Mouse (Mus musculus): ENCODE data around the gene Nfic. TPM values are rescaled to one million over a fixed set of nuclear protein-coding genes. Genes with fewer than 3 reads are reported as not detected.

Nfic gene
- total RNA-seq, 2 experiments from 2014 or later = 4.0 to 36.8 TPM

- no peak for ATAC-seq (replicated peaks; ENCODE audit: poor library complexity)
These were observed 23.8 kb downstream of the Nfic start for GRCm38 (mm10) chr10:81431526-81432168.

- no peak for ATAC-seq (replicated peaks; ENCODE audit: poor library complexity)
These were observed 24.5 kb downstream of the Nfic start for GRCm38 (mm10) chr10:81430831-81431525.

- no peak for ATAC-seq (replicated peaks; ENCODE audit: poor library complexity)
These were observed 25.1 kb downstream of the Nfic start for GRCm38 (mm10) chr10:81430141-81430830.

- ATAC-seq (replicated peaks; ENCODE audit: poor library complexity) = peak; percentile 32
These were observed 25.8 kb downstream of the Nfic start for GRCm38 (mm10) chr10:81429605-81430061.

- ATAC-seq (replicated peaks; ENCODE audit: poor library complexity) = no peak
These were observed 26.3 kb downstream of the Nfic start for GRCm38 (mm10) chr10:81429092-81429491.

GRCm38 (mm10) chr10:81428507-81428870, 26.9 kb downstream of the Nfic start:
- no peak for ATAC-seq (replicated peaks; ENCODE audit: poor library complexity)

- ATAC-seq (replicated peaks; ENCODE audit: poor library complexity) = no peak
These were observed 27.5 kb downstream of the Nfic start for GRCm38 (mm10) chr10:81427804-81428506.

GRCm38 (mm10) chr10:81427327-81427726, 28.1 kb downstream of the Nfic start:
- no peak for ATAC-seq (replicated peaks; ENCODE audit: poor library complexity)

- 0 out of 2 replicates have a peak, but pooled peaks have one; percentile 9 for ATAC-seq (replicated peaks; ENCODE audit: poor library complexity)
These were observed 28.5 kb downstream of the Nfic start for GRCm38 (mm10) chr10:81426897-81427296.

GRCm38 (mm10) chr10:81426081-81426671, 29.3 kb downstream of the Nfic start:
- no peak for ATAC-seq (replicated peaks; ENCODE audit: poor library complexity)

- no peak for ATAC-seq (replicated peaks; ENCODE audit: poor library complexity)
These were observed 30.1 kb downstream of the Nfic start for GRCm38 (mm10) chr10:81425236-81425850.

- ATAC-seq (replicated peaks; ENCODE audit: poor library complexity) = no peak
These were observed 31.0 kb downstream of the Nfic start for GRCm38 (mm10) chr10:81424246-81425051.

- ATAC-seq (replicated peaks; ENCODE audit: poor library complexity) = no peak
These were observed 31.8 kb downstream of the Nfic start for GRCm38 (mm10) chr10:81423476-81424245.

- no peak for ATAC-seq (replicated peaks; ENCODE audit: poor library complexity)
These were observed 32.7 kb downstream of the Nfic start for GRCm38 (mm10) chr10:81422661-81423217.

GRCm38 (mm10) chr10:81422191-81422590, 33.2 kb downstream of the Nfic start:
- ATAC-seq (replicated peaks; ENCODE audit: poor library complexity) = no peak

GRCm38 (mm10) chr10:81421797-81422100, 33.7 kb downstream of the Nfic start:
- ATAC-seq (replicated peaks; ENCODE audit: poor library complexity) = no peak

GRCm38 (mm10) chr10:81421041-81421796, 34.2 kb downstream of the Nfic start:
- no peak for ATAC-seq (replicated peaks; ENCODE audit: poor library complexity)

GRCm38 (mm10) chr10:81420191-81420767, 35.2 kb downstream of the Nfic start:
- ATAC-seq (replicated peaks; ENCODE audit: poor library complexity) = no peak
